Mouse (Mus musculus): Measurements from ENCODE around the gene Wdr47.

DNA sequence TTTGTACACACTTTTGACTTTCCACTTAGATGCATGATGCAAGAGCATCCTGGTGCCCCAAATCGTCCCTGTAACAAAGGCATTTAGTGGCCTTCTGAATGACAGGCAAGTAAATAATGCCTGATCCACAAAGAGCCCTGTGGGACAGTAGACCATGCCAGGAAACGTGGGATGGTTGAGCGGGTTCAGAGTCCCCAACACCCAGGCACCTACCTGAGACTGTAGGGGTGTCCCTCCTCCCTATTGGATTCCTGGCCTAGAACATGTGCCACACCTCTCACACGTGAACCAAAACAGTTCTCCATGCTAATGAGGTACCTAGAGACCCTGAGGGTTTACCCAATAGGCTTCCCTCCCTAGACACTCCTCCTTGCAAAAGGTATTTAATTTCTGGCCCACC lies 89.9 kb downstream of the Wdr47 start:
- TF ChIP-seq MAZ (IDR thresholded peaks at IDR 0.05; ENCODE audit: low read depth, low read length) (no peak), MXI1 (IDR thresholded peaks at IDR 0.05; ENCODE audit: low read depth, low read length) (no peak), ETS1 (IDR thresholded peaks at IDR 0.05; ENCODE audit: low read depth, low read length) (no peak), EP300 (IDR thresholded peaks at IDR 0.05; ENCODE audit: low read depth in 1 of 2, low read length in 2 of 2) (no peak), NRF1 (IDR thresholded peaks at IDR 0.05; ENCODE audit: insufficient read depth, low read depth, low read length, poor library complexity, severe bottlenecking) (no peak), CHD2 (IDR thresholded peaks at IDR 0.05; ENCODE audit: low read length) (no peak), MAX (IDR thresholded peaks at IDR 0.05; ENCODE audit: low read length) (no peak), CTCF (IDR thresholded peaks at IDR 0.05 in 2 of 3, conservative IDR thresholded peaks at IDR 0.05 in 1 of 3; ENCODE audit: control insufficient read depth in 1 of 3, insufficient read depth in 1 of 3, low read depth in 2 of 3, low read length in 3 of 3, poor library complexity in 1 of 3, severe bottlenecking in 1 of 3) (no peak), POLR2A (IDR thresholded peaks at IDR 0.05; ENCODE audit: control insufficient read depth in 1 of 2, insufficient read depth in 1 of 2, low read depth in 1 of 2, low read length in 2 of 2, poor library complexity in 1 of 2) (no peak), NELFE (IDR thresholded peaks at IDR 0.05; ENCODE audit: low read depth, low read length) (no peak), MEF2A (IDR thresholded peaks at IDR 0.05; ENCODE audit: extremely low read depth, insufficient replicate concordance, low read depth, low read length, poor library complexity, severe bottlenecking) (no peak), POLR2AphosphoS2 (IDR thresholded peaks at IDR 0.05; ENCODE audit: low read length) (no peak), TAL1 (IDR thresholded peaks at IDR 0.05; ENCODE audit: low read length) (no peak), POLR2AphosphoS5 (IDR thresholded peaks at IDR 0.05; ENCODE audit: borderline replicate concordance, low read depth, low read length) (no peak)

Measured in MEL (cell line).